Mouse (Mus musculus) hindbrain, embryonic 12.5 days (tissue): ENCODE data around the gene Gtf2f1. TPM values are rescaled to one million over a fixed set of nuclear protein-coding genes. Genes with fewer than 3 reads are reported as not detected.

ENCODE experiments used
- ATAC-seq: fragments of 200-750 bp; cut with Nextera tagmentation; 2 replicates; pipeline ENCODE4 v1.8.0; 2017; ENCODE audit warnings: moderate TSS enrichment; ENCODE audit not compliant: low FRiP score
- H3K27ac ChIP-seq: fragments of 300-500 bp; sonication (generic); 2 replicates; pipeline ENCODE4 v1.5.1; 2016; ENCODE audit warnings: mild to moderate bottlenecking
- H3K27me3 ChIP-seq: fragments of 300-500 bp; sonication (generic); 2 replicates; pipeline ENCODE4 v1.6.1; 2016; ENCODE audit warnings: mild to moderate bottlenecking
- H3K36me3 ChIP-seq: fragments of 300-500 bp; sonication (generic); 2 replicates; pipeline ENCODE4 v1.6.1; 2016; ENCODE audit warnings: mild to moderate bottlenecking
- H3K4me1 ChIP-seq: fragments of 300-500 bp; sonication (generic); 2 replicates; pipeline ENCODE4 v1.6.1; 2016
- H3K4me2 ChIP-seq: fragments of 300-500 bp; sonication (generic); replicated peaks from 2 replicates; pipeline ENCODE4 v1.6.1; 2016; ENCODE audit warnings: mild to moderate bottlenecking
- H3K4me3 ChIP-seq: fragments of 300-500 bp; sonication (generic); 2 replicates; pipeline ENCODE4 v1.5.1; 2016; ENCODE audit warnings: mild to moderate bottlenecking
- H3K9ac ChIP-seq: fragments of 300-500 bp; sonication (generic); 2 replicates; pipeline ENCODE4 v1.6.1; 2016; ENCODE audit warnings: mild to moderate bottlenecking, moderate library complexity
- H3K9me3 ChIP-seq: fragments of 300-500 bp; sonication (generic); replicated peaks from 2 replicates; pipeline ENCODE4 v1.6.1; 2016; ENCODE audit warnings: mild to moderate bottlenecking
- WGBS: fragments of 180-500 bp; shearing (Covaris S2); methylation state at CpG from one replicate; pipeline ENCODE4 v1.1.7; 2016; 5-methylcytosine and 5-hydroxymethylcytosine counted together
- polyA plus RNA-seq: library from polyadenylated mRNA; unstranded; fragments of >200 nt; fragmentation: Nextera tagmentation; extraction: Ambion mirVana; gene quantifications from 2 replicates; pipeline ENCODE4 v1.2.1, GENCODE M21; 2016

Gene Gtf2f1
- polyA plus RNA-seq, 1 experiment from 2014 or later, result 67.0 TPM

GRCm38 (mm10) chr17:56962642-56963405 lies 48.3 kb downstream of the Gtf2f1 start:
- no peak overlapping the region for H3K4me3 ChIP-seq
- no peaks in the 10 kb centered on the region for H3K36me3 ChIP-seq
- H3K9me3 ChIP-seq, result no peaks in the 10 kb centered on the region
- H3K27ac ChIP-seq, result no peak overlapping the region
- ATAC-seq, result no peak
- H3K9ac ChIP-seq, result no peak overlapping the region
- H3K4me2 ChIP-seq, result no peak overlapping the region
- H3K4me1 ChIP-seq, result no peaks in the 10 kb centered on the region
- H3K27me3 ChIP-seq, result no peaks in the 10 kb centered on the region
- WGBS, result 82% methylated on average over 5 of the region's 5 CpGs

- H3K9me3 ChIP-seq, result no peaks in the 10 kb centered on the region
- 91% methylated on average over 4 of the region's 4 CpGs for WGBS
- no peak overlapping the region for H3K9ac ChIP-seq
- no peak overlapping the region for H3K27ac ChIP-seq
- H3K27me3 ChIP-seq, result no peaks in the 10 kb centered on the region
- H3K4me1 ChIP-seq, result no peaks in the 10 kb centered on the region
- no peaks in the 10 kb centered on the region for H3K36me3 ChIP-seq
- H3K4me2 ChIP-seq, result no peak overlapping the region
- no peak overlapping the region for H3K4me3 ChIP-seq
- no peak for ATAC-seq
Observed at GRCm38 (mm10) chr17:56961880-56962279, 49.2 kb downstream of the Gtf2f1 start.

GRCm38 (mm10) chr17:56958667-56959066 lies 52.4 kb downstream of the Gtf2f1 start:
- no peak for ATAC-seq
- Histone ChIP-seq H3K4me2 (no peak overlapping the region), H3K9ac (no peak overlapping the region), H3K4me3 (no peak overlapping the region), H3K27ac (no peak overlapping the region), H3K27me3 (no peaks in the 10 kb centered on the region; the same call in 1 of the 2 replicates), H3K36me3 (no peaks in the 10 kb centered on the region), H3K4me1 (no peaks in the 10 kb centered on the region), H3K9me3 (no peaks in the 10 kb centered on the region)
- WGBS, result 79% methylated on average over 4 of the region's 4 CpGs

- H3K36me3 ChIP-seq, result no peaks in the 10 kb centered on the region
- H3K27ac ChIP-seq, result no peak overlapping the region
- no peak overlapping the region for H3K9ac ChIP-seq
- H3K27me3 ChIP-seq, result no peaks in the 10 kb centered on the region; the same call in 1 of the 2 replicates
- no peak for ATAC-seq
- no peaks in the 10 kb centered on the region for H3K4me1 ChIP-seq
- H3K9me3 ChIP-seq, result no peaks in the 10 kb centered on the region
- 26% methylated on average over 11 of the region's 11 CpGs for WGBS
- H3K4me3 ChIP-seq, result no peak overlapping the region
- H3K4me2 ChIP-seq, result no peak overlapping the region
Observed at GRCm38 (mm10) chr17:56957763-56958429, 53.2 kb downstream of the Gtf2f1 start.

GRCm38 (mm10) chr17:56954871-56955270 lies 56.2 kb downstream of the Gtf2f1 start:
- Histone ChIP-seq H3K4me1 (no peaks in the 10 kb centered on the region), H3K4me2 (no peak overlapping the region), H3K9me3 (no peaks in the 10 kb centered on the region), H3K27ac (no peak overlapping the region), H3K4me3 (no peak overlapping the region), H3K36me3 (no peaks in the 10 kb centered on the region), H3K9ac (no peak overlapping the region), H3K27me3 (no peaks in the 10 kb centered on the region; the same call in 1 of the 2 replicates)
- ATAC-seq, result no peak
- WGBS, result 86% methylated on average over 7 of the region's 7 CpGs

Other genes with a start within 250 kb of the Gtf2f1 start
- 46.8 and 47.6 TPM in 2 replicates for gene Dus3l, start 246.5 kb downstream of the Gtf2f1 start, polyA plus RNA-seq
- gene Prr22, start 241.0 kb downstream of the Gtf2f1 start, polyA plus RNA-seq, result 1.3 and 1.7 TPM in 2 replicates
- gene Rfx2, start 180.3 kb downstream of the Gtf2f1 start, polyA plus RNA-seq, result 8.7 and 10.2 TPM in 2 replicates
- not detected in 2 replicates for gene Acsbg2, start 136.8 kb downstream of the Gtf2f1 start, polyA plus RNA-seq
- gene 1700061G19Rik, start 135.8 kb downstream of the Gtf2f1 start, polyA plus RNA-seq, result 0.27 and 0.52 TPM in 2 replicates
- 100 and 102 TPM in 2 replicates for gene Mllt1, start 75.9 kb downstream of the Gtf2f1 start, polyA plus RNA-seq
- gene Acer1, start 29.2 kb downstream of the Gtf2f1 start, polyA plus RNA-seq, result not detected in 2 replicates
- gene Clpp, start 21.0 kb downstream of the Gtf2f1 start, polyA plus RNA-seq, result 121 and 136 TPM in 2 replicates
- gene Alkbh7, start 13.9 kb downstream of the Gtf2f1 start, polyA plus RNA-seq, result 32.8 and 34.6 TPM in 2 replicates
- gene Pspn, start 11.3 kb downstream of the Gtf2f1 start, polyA plus RNA-seq, result 0.56 and 0.68 TPM in 2 replicates
- gene Gm17949, start 181 bp upstream of the Gtf2f1 start, polyA plus RNA-seq, result 0.52 TPM in 1 of 2 replicates, not detected in the other
- gene Khsrp, start 20.2 kb upstream of the Gtf2f1 start, polyA plus RNA-seq, result 63.4 and 66.5 TPM in 2 replicates
- gene Slc25a41, start 30.4 kb upstream of the Gtf2f1 start, polyA plus RNA-seq, result not detected in 2 replicates
- 2.7 and 3.8 TPM in 2 replicates for gene Crb3, start 47.8 kb upstream of the Gtf2f1 start, polyA plus RNA-seq
- 18.7 and 22.5 TPM in 2 replicates for gene Slc25a23, start 48.6 kb upstream of the Gtf2f1 start, polyA plus RNA-seq
- 3.2 and 3.7 TPM in 2 replicates for gene Dennd1c, start 67.2 kb upstream of the Gtf2f1 start, polyA plus RNA-seq
- 197 and 227 TPM in 2 replicates for gene Tubb4a, start 76.5 kb upstream of the Gtf2f1 start, polyA plus RNA-seq
- 5.8 and 6.1 TPM in 2 replicates for gene Tnfsf9, start 94.0 kb upstream of the Gtf2f1 start, polyA plus RNA-seq
- gene Cd70, start 138.5 kb upstream of the Gtf2f1 start, polyA plus RNA-seq, result 0.48 TPM in 1 of 2 replicates, not detected in the other
- not detected in 2 replicates for gene Tnfsf14, start 182.9 kb upstream of the Gtf2f1 start, polyA plus RNA-seq
- gene C3, start 216.8 kb upstream of the Gtf2f1 start, polyA plus RNA-seq, result 0.76 and 1.2 TPM in 2 replicates
- gene Gpr108, start 237.2 kb upstream of the Gtf2f1 start, polyA plus RNA-seq, result 24.7 and 27.1 TPM in 2 replicates
- 23.5 and 23.9 TPM in 2 replicates for gene Trip10, start 238.2 kb upstream of the Gtf2f1 start, polyA plus RNA-seq